Mouse (Mus musculus): ENCODE data around the gene Pfn3. TPM values are rescaled to one million over a fixed set of nuclear protein-coding genes. Genes with fewer than 3 reads are reported as not detected.

The Pfn3 gene
- total and polyA plus RNA-seq, 3 experiments, result not detected

- Histone ChIP-seq H3K36me3 (replicated peaks in 1 of 2; ENCODE audit: control insufficient read depth in 1 of 2, insufficient read depth in 1 of 2, low read length in 1 of 2) (no peaks in the 10 kb centered on the region), H3K4me2 (ENCODE audit: insufficient read depth, low read depth, poor library complexity, severe bottlenecking) (no peak overlapping the region; the same call in 1 of the 2 replicates), H3K9me3 (replicated peaks; ENCODE audit: low read length) (peaks cover 5% of the 10 kb centered on the region), H3K79me2 (replicated peaks; ENCODE audit: control insufficient read depth, extremely low read depth, insufficient read depth, poor library complexity, severe bottlenecking) (no peaks in the 10 kb centered on the region), H3K4me1 (ENCODE audit: control insufficient read depth in 1 of 2, insufficient read depth in 2 of 2) (peaks cover 10 to 19% of the 10 kb centered on the region in 2 experiments), H3K27me3 (replicated peaks) (peaks cover 44% of the 10 kb centered on the region), H3K9ac (ENCODE audit: insufficient read depth, low read depth) (no peak overlapping the region), H3K4me3 (replicated peaks in 1 of 3; ENCODE audit: low read depth in 2 of 3, low read length in 2 of 3, poor library complexity in 1 of 3) (no peak overlapping the region), H3K27ac (ENCODE audit: insufficient read depth, low read depth) (no peak overlapping the region)
- in situ Hi-C loops (cut with MboI; ENCODE audit: low pct_ligation_motif_present, low pct_unique_long_range_greater_than_20kb, low sequenced_read_pairs) (no loop called here), dilution Hi-C loops (cut with MboI; ENCODE audit: extremely low pct_ligation_motif_present, extremely low pct_unique_long_range_greater_than_20kb, low sequenced_read_pairs) (no loop called here)
- DNase-seq (ENCODE audit: extremely low read depth), result peak; percentile 80
- TF ChIP-seq TBP (conservative IDR thresholded peaks at IDR 0.05; ENCODE audit: low read depth, low read length) (no peak), USF2 (conservative IDR thresholded peaks at IDR 0.05; ENCODE audit: low read depth, low read length) (peak; percentile 74), CHD2 (IDR thresholded peaks at IDR 0.05; ENCODE audit: low read length) (no peak), ZC3H11A (IDR thresholded peaks at IDR 0.05; ENCODE audit: low read depth, low read length) (peak; percentile 44), E2F4 (IDR thresholded peaks at IDR 0.05; ENCODE audit: insufficient replicate concordance, low read depth, low read length) (no peak), ZNF384 (IDR thresholded peaks at IDR 0.05; ENCODE audit: low read depth, low read length) (no peak), NRF1 (IDR thresholded peaks at IDR 0.05; ENCODE audit: low read depth, low read length) (0 out of 2 replicates have a peak, but pooled peaks have one; percentile 29), RAD21 (IDR thresholded peaks at IDR 0.05; ENCODE audit: low read depth, low read length) (peak; percentile 72), NELFE (IDR thresholded peaks at IDR 0.05; ENCODE audit: low read depth, low read length) (peak; percentile 59; the same call in 1 of the 2 replicates), POLR2AphosphoS2 (IDR thresholded peaks at IDR 0.05; ENCODE audit: low read depth, low read length) (no peak), BHLHE40 (IDR thresholded peaks at IDR 0.05; ENCODE audit: low read depth, low read length) (peak; percentile 66), ZMIZ1 (IDR thresholded peaks at IDR 0.05; ENCODE audit: low read depth, low read length) (no peak), CHD1 (IDR thresholded peaks at IDR 0.05; ENCODE audit: low read depth, low read length) (no peak), KAT2A (IDR thresholded peaks at IDR 0.05; ENCODE audit: insufficient replicate concordance, low read length) (no peak), HCFC1 (IDR thresholded peaks at IDR 0.05; ENCODE audit: low read depth, low read length) (no peak), SIN3A (IDR thresholded peaks at IDR 0.05; ENCODE audit: low read length) (peak; percentile 87), MAZ (IDR thresholded peaks at IDR 0.05; ENCODE audit: low read depth, low read length) (0 out of 2 replicates have a peak, but pooled peaks have one; percentile 29), TCF12 (IDR thresholded peaks at IDR 0.05; ENCODE audit: low read depth, low read length) (0 out of 2 replicates have a peak, but pooled peaks have one; percentile 26), MYC (IDR thresholded peaks at IDR 0.05; ENCODE audit: low read depth, low read length) (peak; percentile 98), POLR2A (IDR thresholded peaks at IDR 0.05; ENCODE audit: low read depth, low read length) (no peak), MAFK (IDR thresholded peaks at IDR 0.05; ENCODE audit: insufficient replicate concordance, low read length) (no peak), IRF4 (IDR thresholded peaks at IDR 0.05; ENCODE audit: low read depth, low read length) (peak; percentile 57; the same call in 1 of the 2 replicates), JUN (IDR thresholded peaks at IDR 0.05; ENCODE audit: insufficient read depth, low read depth, low read length) (no peak), JUND (conservative IDR thresholded peaks at IDR 0.05; ENCODE audit: low read depth, low read length) (no peak), ELF1 (IDR thresholded peaks at IDR 0.05; ENCODE audit: low read depth, low read length) (peak; percentile 27; the same call in 1 of the 2 replicates), USF1 (IDR thresholded peaks at IDR 0.05; ENCODE audit: low read depth, low read length) (peak; percentile 83), MXI1 (IDR thresholded peaks at IDR 0.05; ENCODE audit: low read depth, low read length) (peak; percentile 97), CTCF (conservative IDR thresholded peaks at IDR 0.05 in 1 of 2, IDR thresholded peaks at IDR 0.05 in 1 of 2; ENCODE audit: low read depth in 2 of 2, low read length in 2 of 2) (peak; percentile 40 to 94; a peak in 2 of 4 replicates), ETS1 (conservative IDR thresholded peaks at IDR 0.05; ENCODE audit: low read depth, low read length) (peak; percentile 29; the same call in 1 of the 2 replicates), MEF2A (IDR thresholded peaks at IDR 0.05; ENCODE audit: borderline replicate concordance, low read depth, low read length) (0 out of 2 replicates have a peak, but pooled peaks have one; percentile 30), ZKSCAN1 (IDR thresholded peaks at IDR 0.05; ENCODE audit: borderline replicate concordance, low read depth, low read length) (no peak), PAX5 (IDR thresholded peaks at IDR 0.05; ENCODE audit: low read length) (no peak), RCOR1 (conservative IDR thresholded peaks at IDR 0.05; ENCODE audit: low read depth, low read length) (no peak), MAX (IDR thresholded peaks at IDR 0.05; ENCODE audit: low read length) (peak; percentile 99), SMC3 (IDR thresholded peaks at IDR 0.05; ENCODE audit: low read depth, low read length) (peak; percentile 97), GABPA (IDR thresholded peaks at IDR 0.05; ENCODE audit: insufficient replicate concordance, low read depth, low read length) (no peak), EP300 (IDR thresholded peaks at IDR 0.05; ENCODE audit: low read length) (no peak), UBTF (IDR thresholded peaks at IDR 0.05; ENCODE audit: low read depth, low read length) (no peak)
Observed at GRCm38 (mm10) chr13:55418004-55418403, 3.0 kb upstream of the Pfn3 start.

All from CH12.LX (cell line).